Mouse (Mus musculus): ENCODE measurements around the gene Nav3. TPM values are rescaled to one million over a fixed set of nuclear protein-coding genes. Genes with fewer than 3 reads are reported as not detected.

The Nav3 gene
- polyA plus RNA-seq, 1 experiment, result 46.6 TPM

- Histone ChIP-seq H3K4me3 (ENCODE audit: insufficient read depth, low read length) (no peak overlapping the region), H3K4me1 (ENCODE audit: control insufficient read depth, insufficient read depth, low read length) (no peaks in the 10 kb centered on the region), H3K27ac (ENCODE audit: insufficient read depth, low read length) (no peak overlapping the region)
- TF ChIP-seq POLR2A (IDR thresholded peaks at IDR 0.05; ENCODE audit: extremely low read depth, insufficient read depth, low read length) (no peak), CTCF (IDR thresholded peaks at IDR 0.05; ENCODE audit: extremely low read depth, insufficient read depth, low read length) (no peak)
Observed at GRCm38 (mm10) chr10:109994302-109994701, 461.7 kb downstream of the Nav3 start.

- TF ChIP-seq CTCF (IDR thresholded peaks at IDR 0.05; ENCODE audit: extremely low read depth, insufficient read depth, low read length), result no peak
- no peak for TF ChIP-seq POLR2A (IDR thresholded peaks at IDR 0.05; ENCODE audit: extremely low read depth, insufficient read depth, low read length)
- H3K4me3 ChIP-seq (ENCODE audit: insufficient read depth, low read length), result no peak overlapping the region
- H3K27ac ChIP-seq (ENCODE audit: insufficient read depth, low read length), result no peak overlapping the region
- peaks cover 2% of the 10 kb centered on the region; the same call in 1 of the 2 replicates for H3K4me1 ChIP-seq (ENCODE audit: control insufficient read depth, insufficient read depth, low read length)
Observed at GRCm38 (mm10) chr10:109985824-109986485, 470.0 kb downstream of the Nav3 start.

- TF ChIP-seq CTCF (IDR thresholded peaks at IDR 0.05; ENCODE audit: extremely low read depth, insufficient read depth, low read length) (no peak), POLR2A (IDR thresholded peaks at IDR 0.05; ENCODE audit: extremely low read depth, insufficient read depth, low read length) (no peak)
- no peaks in the 10 kb centered on the region for H3K4me1 ChIP-seq (ENCODE audit: control insufficient read depth, insufficient read depth, low read length)
- H3K4me3 ChIP-seq (ENCODE audit: insufficient read depth, low read length), result no peak overlapping the region
- H3K27ac ChIP-seq (ENCODE audit: insufficient read depth, low read length), result no peak overlapping the region
Observed at GRCm38 (mm10) chr10:109976351-109976750, 479.7 kb downstream of the Nav3 start.

GRCm38 (mm10) chr10:109974177-109974576 is 481.8 kb downstream of the Nav3 start:
- H3K27ac ChIP-seq (ENCODE audit: insufficient read depth, low read length), result no peak overlapping the region
- H3K4me1 ChIP-seq (ENCODE audit: control insufficient read depth, insufficient read depth, low read length), result no peaks in the 10 kb centered on the region
- H3K4me3 ChIP-seq (ENCODE audit: insufficient read depth, low read length), result no peak overlapping the region
- TF ChIP-seq POLR2A (IDR thresholded peaks at IDR 0.05; ENCODE audit: extremely low read depth, insufficient read depth, low read length), result no peak
- TF ChIP-seq CTCF (IDR thresholded peaks at IDR 0.05; ENCODE audit: extremely low read depth, insufficient read depth, low read length), result no peak

- Histone ChIP-seq H3K27ac (ENCODE audit: insufficient read depth, low read length) (no peak overlapping the region), H3K4me1 (ENCODE audit: control insufficient read depth, insufficient read depth, low read length) (no peaks in the 10 kb centered on the region), H3K4me3 (ENCODE audit: insufficient read depth, low read length) (no peak overlapping the region)
- TF ChIP-seq CTCF (IDR thresholded peaks at IDR 0.05; ENCODE audit: extremely low read depth, insufficient read depth, low read length) (no peak), POLR2A (IDR thresholded peaks at IDR 0.05; ENCODE audit: extremely low read depth, insufficient read depth, low read length) (no peak)
Observed at GRCm38 (mm10) chr10:109973483-109973882, 482.5 kb downstream of the Nav3 start.

GRCm38 (mm10) chr10:109950296-109950695 is 505.7 kb downstream of the Nav3 start:
- H3K4me1 ChIP-seq (ENCODE audit: control insufficient read depth, insufficient read depth, low read length), result no peaks in the 10 kb centered on the region
- TF ChIP-seq CTCF (IDR thresholded peaks at IDR 0.05; ENCODE audit: extremely low read depth, insufficient read depth, low read length) (no peak), POLR2A (IDR thresholded peaks at IDR 0.05; ENCODE audit: extremely low read depth, insufficient read depth, low read length) (no peak)
- H3K4me3 ChIP-seq (ENCODE audit: insufficient read depth, low read length), result no peak overlapping the region
- no peak overlapping the region for H3K27ac ChIP-seq (ENCODE audit: insufficient read depth, low read length)

- Histone ChIP-seq H3K4me3 (ENCODE audit: insufficient read depth, low read length) (no peak overlapping the region), H3K27ac (ENCODE audit: insufficient read depth, low read length) (no peak overlapping the region)
- TF ChIP-seq POLR2A (IDR thresholded peaks at IDR 0.05; ENCODE audit: extremely low read depth, insufficient read depth, low read length) (no peak), CTCF (IDR thresholded peaks at IDR 0.05; ENCODE audit: extremely low read depth, insufficient read depth, low read length) (no peak)
Observed at GRCm38 (mm10) chr10:109929319-109929622, 526.7 kb downstream of the Nav3 start.

GRCm38 (mm10) chr10:109928547-109929318 is 527.3 kb downstream of the Nav3 start:
- no peak for TF ChIP-seq POLR2A (IDR thresholded peaks at IDR 0.05; ENCODE audit: extremely low read depth, insufficient read depth, low read length)
- TF ChIP-seq CTCF (IDR thresholded peaks at IDR 0.05; ENCODE audit: extremely low read depth, insufficient read depth, low read length), result no peak
- Histone ChIP-seq H3K4me3 (ENCODE audit: insufficient read depth, low read length) (no peak overlapping the region), H3K27ac (ENCODE audit: insufficient read depth, low read length) (no peak overlapping the region), H3K4me1 (ENCODE audit: control insufficient read depth, insufficient read depth, low read length) (no peaks in the 10 kb centered on the region; the same call in 1 of the 2 replicates)

More at GRCm38 (mm10) chr10:109929319-109929622, 526.7 kb downstream of the Nav3 start:
- no peaks in the 10 kb centered on the region; the same call in 1 of the 2 replicates for H3K4me1 ChIP-seq (ENCODE audit: control insufficient read depth, insufficient read depth, low read length)

- no peaks in the 10 kb centered on the region; the same call in 1 of the 2 replicates for H3K4me1 ChIP-seq (ENCODE audit: control insufficient read depth, insufficient read depth, low read length)
- H3K27ac ChIP-seq (ENCODE audit: insufficient read depth, low read length), result no peak overlapping the region
- no peak for TF ChIP-seq POLR2A (IDR thresholded peaks at IDR 0.05; ENCODE audit: extremely low read depth, insufficient read depth, low read length)
- no peak for TF ChIP-seq CTCF (IDR thresholded peaks at IDR 0.05; ENCODE audit: extremely low read depth, insufficient read depth, low read length)
- H3K4me3 ChIP-seq (ENCODE audit: insufficient read depth, low read length), result no peak overlapping the region
Observed at GRCm38 (mm10) chr10:109926149-109926548, 529.9 kb downstream of the Nav3 start.

GRCm38 (mm10) chr10:109924136-109924535 is 531.9 kb downstream of the Nav3 start:
- Histone ChIP-seq H3K4me3 (ENCODE audit: insufficient read depth, low read length) (no peak overlapping the region), H3K27ac (ENCODE audit: insufficient read depth, low read length) (no peak overlapping the region), H3K4me1 (ENCODE audit: control insufficient read depth, insufficient read depth, low read length) (no peaks in the 10 kb centered on the region; the same call in 1 of the 2 replicates)
- TF ChIP-seq CTCF (IDR thresholded peaks at IDR 0.05; ENCODE audit: extremely low read depth, insufficient read depth, low read length), result no peak
- TF ChIP-seq POLR2A (IDR thresholded peaks at IDR 0.05; ENCODE audit: extremely low read depth, insufficient read depth, low read length), result no peak
